Mouse (Mus musculus) right cerebral cortex, postnatal 25 days (tissue): ENCODE results near the gene Vmn1r44.
"Not testable (repeated sequence)": the region's sequence is repeated elsewhere in the genome, so short reads cannot be mapped to it uniquely, and the experiment has no call there.

ENCODE experiments used
- DNase-seq: peaks from one replicate; pipeline ENCODE4 v3.0.0; 2022

Gene Vmn1r44

GRCm38 (mm10) chr6:89883360-89883759 is at the start of gene Vmn1r44:
Gene Vmn1r44, plus strand, starts transcription at chr6:89883660.
- DNase-seq = no peak

- DNase-seq = no peak
Observed at GRCm38 (mm10) chr6:89857552-89857951, 25.9 kb upstream of the Vmn1r44 start.

GRCm38 (mm10) chr6:89859839-89860238 is 23.6 kb upstream of the Vmn1r44 start:
- no peak for DNase-seq

- no peak for DNase-seq
Observed at GRCm38 (mm10) chr6:89863792-89864191, 19.7 kb upstream of the Vmn1r44 start.

- no peak for DNase-seq
Observed at GRCm38 (mm10) chr6:89867276-89867675, 16.2 kb upstream of the Vmn1r44 start.

- DNase-seq = no peak
Observed at GRCm38 (mm10) chr6:89867976-89868375, 15.5 kb upstream of the Vmn1r44 start.

GRCm38 (mm10) chr6:89876313-89876712 is 7.1 kb upstream of the Vmn1r44 start, which contains the start of the genes Vmn1r42 and Vmn1r43:
Gene Vmn1r42, minus strand, starts transcription at chr6:89876413.
Gene Vmn1r43, minus strand, starts transcription at chr6:89876413.
- not testable (repeated sequence) for DNase-seq

GRCm38 (mm10) chr6:89876963-89877362 is 6.5 kb upstream of the Vmn1r44 start:
- DNase-seq = no peak

GRCm38 (mm10) chr6:89880867-89881266 is 2.6 kb upstream of the Vmn1r44 start:
- no peak for DNase-seq

GRCm38 (mm10) chr6:89883812-89884211 is 352 bp downstream of the Vmn1r44 start:
- DNase-seq = no peak

- not testable (repeated sequence) for DNase-seq
Observed at GRCm38 (mm10) chr6:89940498-89940897, 57.0 kb downstream of the Vmn1r44 start, which contains the start of gene Vmn1r45. Gene Vmn1r45, minus strand, starts transcription at chr6:89940598.

GRCm38 (mm10) chr6:89940926-89941325 is 57.5 kb downstream of the Vmn1r44 start:
- no peak for DNase-seq
